Mouse (Mus musculus) neural tube, embryonic 14.5 days (tissue): ENCODE results near the gene Efna3. TPM values are rescaled to one million over a fixed set of nuclear protein-coding genes. Genes with fewer than 3 reads are reported as not detected.
A peak's percentile ranks its signal among the peaks of the same experiment; 100 is the strongest.

Experiments used
- ATAC-seq: fragments of 200-750 bp; cut with Nextera tagmentation; 2 replicates; pipeline ENCODE4 v1.8.0; 2017; ENCODE audit warnings: low read depth, mild to moderate bottlenecking, moderate TSS enrichment, moderate library complexity
- H3K27ac ChIP-seq: fragments of 300-500 bp; sonication (generic); 2 replicates; pipeline ENCODE4 v1.5.1; 2014; ENCODE audit warnings: low read depth, mild to moderate bottlenecking, control low read depth, low read length, moderate library complexity, mixed read lengths
- H3K27me3 ChIP-seq: fragments of 300-500 bp; sonication (generic); 2 replicates; pipeline ENCODE4 v1.6.1; 2014; ENCODE audit warnings: low read length; ENCODE audit not compliant: control insufficient read depth, insufficient read depth
- H3K36me3 ChIP-seq: fragments of 300-500 bp; sonication (generic); 2 replicates; pipeline ENCODE4 v1.6.1; 2014; ENCODE audit warnings: low read length, mixed read lengths; ENCODE audit not compliant: control insufficient read depth, insufficient read depth
- H3K4me1 ChIP-seq: fragments of 300-500 bp; sonication (generic); 2 replicates; pipeline ENCODE4 v1.6.1; 2014; ENCODE audit warnings: low read length; ENCODE audit not compliant: control insufficient read depth, insufficient read depth
- H3K4me2 ChIP-seq: fragments of 300-500 bp; sonication (generic); 2 replicates; pipeline ENCODE4 v1.6.1; 2014; ENCODE audit warnings: mild to moderate bottlenecking, low read depth, low read length, control low read depth
- H3K4me3 ChIP-seq: fragments of 300-500 bp; sonication (generic); 2 replicates; pipeline ENCODE4 v1.5.1; 2014; ENCODE audit warnings: low read depth, low read length, control low read depth, mixed read lengths
- H3K9ac ChIP-seq: fragments of 300-500 bp; sonication (generic); replicated peaks from 2 replicates; pipeline ENCODE4 v1.6.1; 2014; ENCODE audit warnings: low read depth, mild to moderate bottlenecking, control low read depth, low read length, mixed read lengths
- H3K9me3 ChIP-seq: fragments of 300-500 bp; sonication (generic); 2 replicates; pipeline ENCODE4 v1.6.1; 2016; ENCODE audit warnings: low read length; ENCODE audit not compliant: control insufficient read depth
- WGBS: fragments of 180-500 bp; shearing (Covaris S2); extraction: QIAGEN DNeasy Blood & Tissue Kit; methylation state at CpG from one replicate; pipeline ENCODE4 v1.1.7; 2014; 5-methylcytosine and 5-hydroxymethylcytosine counted together
- polyA plus RNA-seq: library from polyadenylated mRNA; unstranded; fragments of >200 nt; fragmentation: Nextera tagmentation; extraction: Ambion mirVana; gene quantifications from 2 replicates; pipeline ENCODE4 v1.2.1, GENCODE M21; 2014

Gene Efna3
- polyA plus RNA-seq, 1 experiment from 2014 or later, result 96.9 TPM

GRCm38 (mm10) chr3:89278107-89278506, 44.7 kb downstream of the Efna3 start:
- WGBS, result 72% methylated on average over 7 of the region's 7 CpGs
- ATAC-seq, result no peak

GRCm38 (mm10) chr3:89277281-89278021, 45.3 kb downstream of the Efna3 start:
- H3K4me2 ChIP-seq, result peak overlapping the region; percentile 96
- H3K27me3 ChIP-seq, result 0 out of 2 replicates have a peak, but pooled peaks cover 3% of the 10 kb centered on the region
- peaks cover 25% of the 10 kb centered on the region for H3K4me1 ChIP-seq
- ATAC-seq, result no peak
- peak overlapping the region; percentile 9; the same call in 1 of the 2 replicates for H3K4me3 ChIP-seq
- WGBS, result 59% methylated on average over 14 of the region's 14 CpGs
- no peaks in the 10 kb centered on the region for H3K36me3 ChIP-seq
- H3K27ac ChIP-seq, result no peak overlapping the region
- no peaks in the 10 kb centered on the region for H3K9me3 ChIP-seq
- H3K9ac ChIP-seq, result no peak overlapping the region

More at GRCm38 (mm10) chr3:89278107-89278506, 44.7 kb downstream of the Efna3 start:
- 0 out of 2 replicates have a peak, but pooled peaks cover 3% of the 10 kb centered on the region for H3K27me3 ChIP-seq
- no peak overlapping the region for H3K27ac ChIP-seq
- H3K36me3 ChIP-seq, result no peaks in the 10 kb centered on the region
- H3K9me3 ChIP-seq, result no peaks in the 10 kb centered on the region
- H3K4me1 ChIP-seq, result peaks cover 25% of the 10 kb centered on the region
- peak overlapping the region; percentile 9; the same call in 1 of the 2 replicates for H3K4me3 ChIP-seq
- H3K9ac ChIP-seq, result no peak overlapping the region
- H3K4me2 ChIP-seq, result peak overlapping the region; percentile 96; the same call in 1 of the 2 replicates

GRCm38 (mm10) chr3:89276061-89276460, 46.7 kb downstream of the Efna3 start:
- no peak for ATAC-seq
- 95% methylated on average over 13 of the region's 13 CpGs for WGBS
- no peak overlapping the region for H3K27ac ChIP-seq
- no peaks in the 10 kb centered on the region for H3K9me3 ChIP-seq
- no peak overlapping the region for H3K4me2 ChIP-seq
- H3K4me1 ChIP-seq, result peaks cover 16% of the 10 kb centered on the region
- no peaks in the 10 kb centered on the region for H3K36me3 ChIP-seq
- H3K4me3 ChIP-seq, result no peak overlapping the region
- H3K9ac ChIP-seq, result no peak overlapping the region
- 0 out of 2 replicates have a peak, but pooled peaks cover 3% of the 10 kb centered on the region for H3K27me3 ChIP-seq

- Histone ChIP-seq H3K4me3 (no peak overlapping the region), H3K27ac (no peak overlapping the region), H3K4me2 (no peak overlapping the region), H3K4me1 (peaks cover 13% of the 10 kb centered on the region), H3K9me3 (no peaks in the 10 kb centered on the region), H3K27me3 (no peaks in the 10 kb centered on the region), H3K36me3 (no peaks in the 10 kb centered on the region), H3K9ac (no peak overlapping the region)
- ATAC-seq, result no peak
- WGBS, result 50% methylated on average over 6 of the region's 6 CpGs
Measured at GRCm38 (mm10) chr3:89271760-89272159, 51.0 kb downstream of the Efna3 start.

- WGBS, result 73% methylated on average over 6 of the region's 6 CpGs
- no peaks in the 10 kb centered on the region for H3K36me3 ChIP-seq
- 0 out of 2 replicates have a peak overlapping the region, but pooled peaks have one; percentile 71 for H3K9ac ChIP-seq
- no peak for ATAC-seq
- peaks cover 15% of the 10 kb centered on the region for H3K4me1 ChIP-seq
- peak overlapping the region; percentile 86; the same call in 1 of the 2 replicates for H3K4me2 ChIP-seq
- no peak overlapping the region; the same call in 1 of the 2 replicates for H3K27ac ChIP-seq
- peak overlapping the region; percentile 56 for H3K4me3 ChIP-seq
- H3K27me3 ChIP-seq, result no peaks in the 10 kb centered on the region
- H3K9me3 ChIP-seq, result no peaks in the 10 kb centered on the region
Measured at GRCm38 (mm10) chr3:89270891-89271290, 51.9 kb downstream of the Efna3 start.

GRCm38 (mm10) chr3:89270051-89270755, 52.6 kb downstream of the Efna3 start, which contains the start of gene Slc50a1:
Slc50a1 (minus strand) TSS chr3:89270570.
- Histone ChIP-seq H3K9ac (peak within 1 kb of the TSS; percentile 71), H3K9me3 (no peaks in the 10 kb centered on the region), H3K27ac (peak within 1 kb of the TSS; percentile 74), H3K4me1 (peaks cover 15% of the 10 kb centered on the region), H3K27me3 (no peaks in the 10 kb centered on the region), H3K36me3 (no peaks in the 10 kb centered on the region), H3K4me3 (peak within 1 kb of the TSS; percentile 56), H3K4me2 (peak within 1 kb of the TSS; percentile 86)
- ATAC-seq, result peak; percentile 54
- 3% methylated on average over 39 of the region's 39 CpGs for WGBS

GRCm38 (mm10) chr3:89268916-89269315, 53.8 kb downstream of the Efna3 start:
- Histone ChIP-seq H3K9me3 (no peaks in the 10 kb centered on the region), H3K27me3 (no peaks in the 10 kb centered on the region), H3K27ac (no peak overlapping the region), H3K36me3 (no peaks in the 10 kb centered on the region), H3K9ac (no peak overlapping the region), H3K4me2 (peak overlapping the region; percentile 86; the same call in 1 of the 2 replicates), H3K4me3 (no peak overlapping the region), H3K4me1 (peaks cover 15% of the 10 kb centered on the region)
- WGBS, result 52% methylated on average over 8 of the region's 8 CpGs
- no peak for ATAC-seq

GRCm38 (mm10) chr3:89266439-89266893, 56.3 kb downstream of the Efna3 start:
- under 1% methylated on average over 20 of the region's 20 CpGs for WGBS

More at GRCm38 (mm10) chr3:89266439-89266893, 56.3 kb downstream of the Efna3 start:
- peak overlapping the region; percentile 65 for H3K4me3 ChIP-seq
- H3K9me3 ChIP-seq, result no peaks in the 10 kb centered on the region
- peak; percentile 90 for ATAC-seq
- peak overlapping the region; percentile 85 for H3K9ac ChIP-seq
- peak overlapping the region; percentile 70 for H3K27ac ChIP-seq
- peaks cover 15% of the 10 kb centered on the region for H3K4me1 ChIP-seq
- peak overlapping the region; percentile 92 for H3K4me2 ChIP-seq
- H3K36me3 ChIP-seq, result no peaks in the 10 kb centered on the region
- no peaks in the 10 kb centered on the region for H3K27me3 ChIP-seq
